Mouse (Mus musculus): ENCODE results near the gene Ly6g5b. TPM values are rescaled to one million over a fixed set of nuclear protein-coding genes. Genes with fewer than 3 reads are reported as not detected.

Ly6g5b gene
- polyA plus RNA-seq, 1 experiment from 2014 or later: 1.5 TPM

DNA sequence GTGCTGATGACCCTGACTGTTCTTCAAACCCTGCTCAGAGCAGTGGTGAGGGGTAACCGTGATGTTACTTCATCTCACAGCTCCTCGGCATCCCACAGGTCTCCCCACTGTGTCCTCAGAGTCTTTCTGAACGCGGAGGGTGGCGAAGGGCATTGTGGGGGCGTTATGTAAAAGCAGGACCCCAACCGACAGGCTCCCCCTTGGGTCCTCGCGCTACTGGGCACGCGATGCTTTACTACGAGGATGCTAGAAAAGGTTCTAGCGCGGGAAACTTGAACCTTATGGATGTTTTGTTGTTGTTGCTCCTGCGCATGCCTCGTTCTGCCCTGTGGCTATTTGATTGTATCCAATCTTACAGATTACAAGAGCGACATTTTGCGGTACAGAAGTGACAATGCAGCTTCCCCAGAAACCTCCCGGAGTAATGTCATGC, 6.7 kb upstream of the Ly6g5b start, which contains the start of gene Csnk2b:
TSS of gene Csnk2b (minus strand) at position 183 of the 433 bp plus-strand sequence.
- Histone ChIP-seq H3K4me3 (replicated peaks) (peak within 1 kb of the TSS; percentile 98), H3K4me2 (peak within 1 kb of the TSS; percentile 94), H3K9me3 (no peaks in the 10 kb centered on the region), H3K36me3 (replicated peaks) (peaks cover 43% of the 10 kb centered on the region), H3K4me1 (peaks cover 33% of the 10 kb centered on the region), H3K9ac (peak within 1 kb of the TSS; percentile 98), H3K27ac (peak within 1 kb of the TSS; percentile 94), H3K27me3 (no peaks in the 10 kb centered on the region)
- under 1% methylated on average over 19 of the region's 19 CpGs for WGBS
- ATAC-seq (ENCODE audit: low FRiP score): peak; percentile 62

GRCm38 (mm10) chr17:35121143-35121799, 6.0 kb upstream of the Ly6g5b start, which contains the start of gene Gpank1:
Gpank1 (plus strand) TSS chr17:35121455.
- peak within 1 kb of the TSS; percentile 94 for H3K4me2 ChIP-seq
- H3K36me3 ChIP-seq (replicated peaks): peaks cover 47% of the 10 kb centered on the region
- WGBS: 1% methylated on average over 49 of the region's 50 CpGs
- ATAC-seq (ENCODE audit: low FRiP score): peak; percentile 95
- peaks cover 27% of the 10 kb centered on the region for H3K4me1 ChIP-seq
- H3K27me3 ChIP-seq: no peaks in the 10 kb centered on the region
- peak within 1 kb of the TSS; percentile 98 for H3K4me3 ChIP-seq (replicated peaks)
- peak within 1 kb of the TSS; percentile 94 for H3K27ac ChIP-seq
- H3K9me3 ChIP-seq: no peaks in the 10 kb centered on the region
- peak within 1 kb of the TSS; percentile 98 for H3K9ac ChIP-seq

GRCm38 (mm10) chr17:35120745-35121142, 5.5 kb upstream of the Ly6g5b start:
- H3K9me3 ChIP-seq: no peaks in the 10 kb centered on the region
- H3K4me3 ChIP-seq (replicated peaks): peak overlapping the region; percentile 98
- peak overlapping the region; percentile 94 for H3K4me2 ChIP-seq
- peak overlapping the region; percentile 70 for H3K27ac ChIP-seq
- H3K4me1 ChIP-seq: peaks cover 24% of the 10 kb centered on the region
- ATAC-seq (ENCODE audit: low FRiP score): no peak
- peaks cover 52% of the 10 kb centered on the region for H3K36me3 ChIP-seq (replicated peaks)
- peak overlapping the region; percentile 98 for H3K9ac ChIP-seq
- no peaks in the 10 kb centered on the region for H3K27me3 ChIP-seq
- under 1% methylated on average over 33 of the region's 33 CpGs for WGBS

GRCm38 (mm10) chr17:35111774-35112173, 3.5 kb downstream of the Ly6g5b start:
- H3K36me3 ChIP-seq (replicated peaks): peaks cover 30% of the 10 kb centered on the region
- 83% methylated on average over 9 of the region's 9 CpGs for WGBS
- H3K9me3 ChIP-seq: no peaks in the 10 kb centered on the region
- no peak overlapping the region for H3K4me3 ChIP-seq (replicated peaks)
- no peak for ATAC-seq (ENCODE audit: low FRiP score)
- H3K27ac ChIP-seq: no peak overlapping the region
- H3K27me3 ChIP-seq: no peaks in the 10 kb centered on the region; the same call in 1 of the 2 replicates
- no peaks in the 10 kb centered on the region for H3K4me1 ChIP-seq
- no peak overlapping the region for H3K4me2 ChIP-seq
- H3K9ac ChIP-seq: no peak overlapping the region

DNA sequence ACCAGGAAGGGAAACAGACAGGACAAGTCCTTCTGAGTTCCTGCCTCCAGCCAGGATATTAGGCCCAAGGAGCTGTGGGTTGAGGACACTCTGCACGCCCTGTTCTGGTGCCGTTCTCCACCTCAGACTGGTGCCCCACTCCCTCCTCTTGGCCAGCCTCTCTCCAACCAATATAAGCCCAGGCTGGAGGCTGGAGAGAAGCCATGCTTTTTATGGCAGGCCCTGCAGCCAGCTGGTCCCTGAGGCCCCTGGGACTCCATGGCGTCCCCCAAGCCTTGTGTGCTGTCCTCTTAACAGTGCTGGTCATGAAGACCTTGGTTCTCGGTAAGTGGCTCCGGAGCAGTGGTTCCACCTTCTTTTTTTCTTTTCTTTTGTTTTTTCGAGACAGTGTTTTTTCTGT, 7.1 kb downstream of the Ly6g5b start, which contains the start of gene Ly6g5c:
TSS of gene Ly6g5c (plus strand) at position 183 of the 400 bp plus-strand sequence.
- 90% methylated on average over 6 of the region's 6 CpGs for WGBS
- no peak for ATAC-seq (ENCODE audit: low FRiP score)
- H3K4me2 ChIP-seq: no peak within 1 kb of the TSS
- H3K27me3 ChIP-seq: no peaks in the 10 kb centered on the region; the same call in 1 of the 2 replicates
- peaks cover 8% of the 10 kb centered on the region; the same call in 1 of the 2 replicates for H3K4me1 ChIP-seq
- H3K27ac ChIP-seq: no peak within 1 kb of the TSS
- no peak within 1 kb of the TSS for H3K4me3 ChIP-seq (replicated peaks)
- H3K9ac ChIP-seq: no peak within 1 kb of the TSS
- H3K9me3 ChIP-seq: no peaks in the 10 kb centered on the region
- H3K36me3 ChIP-seq (replicated peaks): peaks cover 9% of the 10 kb centered on the region

- no peak overlapping the region for H3K27ac ChIP-seq
- ATAC-seq (ENCODE audit: low FRiP score): no peak
- peaks cover 25% of the 10 kb centered on the region for H3K36me3 ChIP-seq (replicated peaks)
- H3K27me3 ChIP-seq: no peaks in the 10 kb centered on the region; the same call in 1 of the 2 replicates
- H3K4me2 ChIP-seq: no peak overlapping the region; the same call in 1 of the 2 replicates
- peaks cover 8% of the 10 kb centered on the region; the same call in 1 of the 2 replicates for H3K4me1 ChIP-seq
- no peaks in the 10 kb centered on the region for H3K9me3 ChIP-seq
- no peak overlapping the region for H3K4me3 ChIP-seq (replicated peaks)
- H3K9ac ChIP-seq: 0 out of 2 replicates have a peak overlapping the region, but pooled peaks have one; percentile 29
- WGBS: 60% methylated on average over 3 of the region's 3 CpGs
These were observed 8.7 kb downstream of the Ly6g5b start for GRCm38 (mm10) chr17:35106522-35106921.

- peak; percentile 51 for ATAC-seq (ENCODE audit: low FRiP score)
These were observed 9.4 kb downstream of the Ly6g5b start for GRCm38 (mm10) chr17:35105740-35106389.

GRCm38 (mm10) chr17:35104754-35105153, 10.5 kb downstream of the Ly6g5b start:
- Histone ChIP-seq H3K4me2 (no peak overlapping the region), H3K4me1 (peaks cover 8% of the 10 kb centered on the region; the same call in 1 of the 2 replicates), H3K4me3 (replicated peaks) (no peak overlapping the region), H3K27me3 (no peaks in the 10 kb centered on the region), H3K36me3 (replicated peaks) (peaks cover 42% of the 10 kb centered on the region), H3K9me3 (no peaks in the 10 kb centered on the region), H3K27ac (no peak overlapping the region), H3K9ac (no peak overlapping the region)
- no peak for ATAC-seq (ENCODE audit: low FRiP score)
- 84% methylated on average over 6 of the region's 6 CpGs for WGBS

More at GRCm38 (mm10) chr17:35105740-35106389, 9.4 kb downstream of the Ly6g5b start:
- H3K4me1 ChIP-seq: peaks cover 8% of the 10 kb centered on the region; the same call in 1 of the 2 replicates
- no peak overlapping the region for H3K27ac ChIP-seq
- 23% methylated on average over 13 of the region's 13 CpGs for WGBS
- H3K9me3 ChIP-seq: no peaks in the 10 kb centered on the region
- H3K4me2 ChIP-seq: peak overlapping the region; percentile 42
- peak overlapping the region; percentile 29; the same call in 1 of the 2 replicates for H3K9ac ChIP-seq
- H3K27me3 ChIP-seq: no peaks in the 10 kb centered on the region
- H3K36me3 ChIP-seq (replicated peaks): peaks cover 31% of the 10 kb centered on the region
- H3K4me3 ChIP-seq (replicated peaks): no peak overlapping the region; the same call in 1 of the 2 replicates

GRCm38 (mm10) chr17:35104079-35104478, 11.1 kb downstream of the Ly6g5b start:
- H3K4me3 ChIP-seq (replicated peaks): no peak overlapping the region
- no peaks in the 10 kb centered on the region for H3K9me3 ChIP-seq
- 91% methylated on average over 7 of the region's 7 CpGs for WGBS
- H3K27me3 ChIP-seq: no peaks in the 10 kb centered on the region
- H3K4me1 ChIP-seq: peaks cover 8% of the 10 kb centered on the region; the same call in 1 of the 2 replicates
- no peak overlapping the region for H3K4me2 ChIP-seq
- no peak for ATAC-seq (ENCODE audit: low FRiP score)
- H3K9ac ChIP-seq: no peak overlapping the region
- no peak overlapping the region for H3K27ac ChIP-seq
- peaks cover 49% of the 10 kb centered on the region for H3K36me3 ChIP-seq (replicated peaks)

GRCm38 (mm10) chr17:35103221-35103690, 12.0 kb downstream of the Ly6g5b start:
- Histone ChIP-seq H3K9me3 (no peaks in the 10 kb centered on the region), H3K27me3 (no peaks in the 10 kb centered on the region), H3K4me2 (no peak overlapping the region), H3K9ac (no peak overlapping the region), H3K27ac (no peak overlapping the region), H3K36me3 (replicated peaks) (peaks cover 57% of the 10 kb centered on the region), H3K4me3 (replicated peaks) (no peak overlapping the region), H3K4me1 (peaks cover 8% of the 10 kb centered on the region; the same call in 1 of the 2 replicates)
- WGBS: 79% methylated on average over 6 of the region's 6 CpGs
- no peak for ATAC-seq (ENCODE audit: low FRiP score)

GRCm38 (mm10) chr17:35102299-35102698, 12.9 kb downstream of the Ly6g5b start:
- no peaks in the 10 kb centered on the region for H3K9me3 ChIP-seq
- WGBS: 81% methylated on average over 8 of the region's 8 CpGs
- no peak for ATAC-seq (ENCODE audit: low FRiP score)

GRCm38 (mm10) chr17:35101161-35101560, 14.1 kb downstream of the Ly6g5b start:
- Histone ChIP-seq H3K4me2 (no peak overlapping the region), H3K9ac (no peak overlapping the region), H3K27me3 (no peaks in the 10 kb centered on the region), H3K9me3 (no peaks in the 10 kb centered on the region), H3K36me3 (replicated peaks) (peaks cover 78% of the 10 kb centered on the region), H3K27ac (no peak overlapping the region), H3K4me3 (replicated peaks) (no peak overlapping the region), H3K4me1 (peaks cover 6% of the 10 kb centered on the region; the same call in 1 of the 2 replicates)
- no peak for ATAC-seq (ENCODE audit: low FRiP score)
- WGBS: 95% methylated on average over 11 of the region's 11 CpGs

More at GRCm38 (mm10) chr17:35102299-35102698, 12.9 kb downstream of the Ly6g5b start:
- Histone ChIP-seq H3K4me1 (peaks cover 8% of the 10 kb centered on the region; the same call in 1 of the 2 replicates), H3K27ac (no peak overlapping the region), H3K4me3 (replicated peaks) (no peak overlapping the region), H3K9ac (no peak overlapping the region), H3K4me2 (no peak overlapping the region), H3K27me3 (no peaks in the 10 kb centered on the region), H3K36me3 (replicated peaks) (peaks cover 67% of the 10 kb centered on the region)

Measured in forebrain, embryonic 12.5 days (tissue).